Mouse (Mus musculus): Measurements from ENCODE around the gene Nphp4. TPM values are rescaled to one million over a fixed set of nuclear protein-coding genes. Genes with fewer than 3 reads are reported as not detected.
A peak's percentile ranks its signal among the peaks of the same experiment; 100 is the strongest.

Gene Nphp4
- total RNA-seq, 2 experiments from 2014 or later: 18.4 to 23.9 TPM

GRCm38 (mm10) chr4:152477466-152478223 is 1.1 kb downstream of the Nphp4 start, which contains the start of gene Kcnab2:
Gene Kcnab2, minus strand, starts transcription at chr4:152477871.
- DNase-seq (ENCODE audit: low spot score in 2 of 2): peak; percentile 100

DNA sequence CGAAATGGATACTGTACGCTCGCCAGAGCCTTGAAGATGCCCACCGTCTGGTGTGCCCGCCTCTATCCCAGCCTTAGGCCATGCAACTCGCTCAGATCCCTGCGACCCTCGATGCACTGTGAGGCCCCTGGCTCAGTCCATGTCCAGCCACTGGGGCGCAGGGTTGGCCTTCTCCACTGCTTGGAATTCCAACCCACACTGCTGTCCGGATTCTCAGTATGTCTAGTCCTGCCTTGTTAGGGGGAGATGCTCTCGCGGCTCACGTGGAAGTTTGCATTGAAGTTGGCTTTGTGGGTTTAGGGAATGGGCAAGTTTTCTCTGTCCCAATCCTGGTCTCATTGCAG is 1.7 kb downstream of the Nphp4 start:
- DNase-seq (ENCODE audit: low spot score in 2 of 2): no peak

GRCm38 (mm10) chr4:152480426-152480825 is 3.9 kb downstream of the Nphp4 start:
- peak in 1 of 2 experiments; percentile 45 for DNase-seq (ENCODE audit: low spot score in 2 of 2)

- no peak for DNase-seq (ENCODE audit: low spot score in 2 of 2)
Observed at GRCm38 (mm10) chr4:152488046-152488445, 11.5 kb downstream of the Nphp4 start.

- DNase-seq (ENCODE audit: low spot score in 2 of 2): no peak
Observed at GRCm38 (mm10) chr4:152490311-152490710, 13.8 kb downstream of the Nphp4 start.

GRCm38 (mm10) chr4:152491250-152491899 is 14.9 kb downstream of the Nphp4 start:
- DNase-seq (ENCODE audit: low spot score in 2 of 2): peak; percentile 87 to 91

DNA sequence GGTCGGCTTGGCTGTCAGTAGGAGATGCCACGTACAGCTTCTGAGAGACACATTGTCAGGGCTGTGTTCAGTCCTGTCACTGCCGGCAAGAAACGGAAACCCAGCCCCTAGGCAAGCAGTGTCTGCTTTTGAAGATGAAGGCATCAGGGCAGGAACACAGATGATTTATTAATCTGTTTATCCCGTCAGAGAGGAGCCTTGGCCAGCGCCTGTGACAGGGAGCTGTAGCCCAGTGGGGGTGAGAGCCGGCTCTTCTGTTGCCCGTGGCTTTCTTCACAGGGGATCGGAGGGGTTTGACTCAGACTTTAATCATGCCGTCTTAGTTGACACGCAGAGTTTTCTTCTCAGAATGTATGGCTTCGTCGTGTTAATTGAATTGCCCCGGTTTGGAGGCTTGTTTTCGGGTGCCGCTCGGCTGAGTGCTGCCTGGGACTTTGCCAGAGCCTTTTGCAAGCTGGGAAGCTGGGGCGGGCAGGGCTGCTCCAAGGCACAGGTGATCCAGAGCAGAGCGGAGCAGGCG is 17.9 kb downstream of the Nphp4 start:
- DNase-seq (ENCODE audit: low spot score in 2 of 2): peak in 1 of 2 experiments; percentile 39

DNA sequence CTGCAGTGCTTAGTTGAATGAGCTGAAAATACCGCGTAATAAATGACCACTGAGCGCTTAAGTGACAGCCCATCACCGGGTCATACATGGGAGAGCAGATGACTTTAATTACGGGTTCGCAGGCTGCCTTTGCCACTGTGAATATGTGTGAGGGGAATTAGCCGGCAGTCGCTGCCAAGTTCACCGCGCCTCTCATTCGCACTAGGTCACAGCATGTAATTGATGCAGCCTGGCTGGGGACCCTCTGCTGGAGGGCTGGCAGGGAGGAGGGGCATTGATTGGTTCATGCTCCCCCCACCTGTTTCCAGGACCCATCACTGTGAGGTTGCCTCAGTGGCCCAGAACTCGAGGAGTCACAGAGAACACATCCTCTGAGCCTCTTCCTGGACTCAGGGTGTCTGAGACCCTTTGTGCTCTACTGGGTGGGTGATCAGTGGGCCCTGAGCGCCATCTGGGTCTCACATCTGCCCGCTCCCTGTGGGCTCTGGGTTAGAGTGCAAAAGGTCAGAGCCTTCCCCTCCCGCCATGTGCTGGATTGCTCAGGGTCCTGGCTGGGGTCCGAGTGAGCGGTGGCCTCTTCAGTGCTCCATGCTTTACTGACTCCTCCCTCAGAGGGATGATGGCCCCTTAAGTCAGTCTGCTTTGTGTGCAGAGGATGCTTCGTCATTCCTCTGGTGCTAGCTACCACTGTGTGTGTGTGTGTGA is 35.9 kb downstream of the Nphp4 start:
- DNase-seq (ENCODE audit: low spot score in 2 of 2): no peak

GRCm38 (mm10) chr4:152514884-152515283 is 38.4 kb downstream of the Nphp4 start:
- no peak for DNase-seq (ENCODE audit: low spot score in 2 of 2)

DNA sequence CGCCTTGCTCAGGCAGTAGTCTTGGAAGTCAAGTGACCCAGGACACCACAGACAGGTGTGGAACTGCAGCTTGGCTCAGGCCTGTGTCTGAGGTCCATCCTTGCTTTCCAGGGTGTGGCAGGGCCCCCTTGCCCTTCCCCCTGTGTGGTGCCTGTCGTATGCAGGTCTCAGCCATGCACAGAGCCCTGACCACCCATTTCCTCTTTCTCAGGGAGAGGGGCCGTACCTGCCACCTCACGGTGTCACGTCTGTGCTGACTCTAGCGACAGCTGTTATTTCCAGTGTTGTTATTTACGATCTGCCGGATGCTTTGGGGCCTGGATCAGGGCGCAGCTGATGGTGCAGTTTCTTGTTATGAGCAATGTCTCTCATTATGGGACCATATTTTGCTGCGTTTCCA is 42.6 kb downstream of the Nphp4 start:
- DNase-seq (ENCODE audit: low spot score in 2 of 2): no peak

- DNase-seq (ENCODE audit: low spot score in 2 of 2): peak; percentile 75 to 76
Observed at GRCm38 (mm10) chr4:152520083-152520482, 43.6 kb downstream of the Nphp4 start.

- DNase-seq (ENCODE audit: low spot score in 2 of 2): no peak
Observed at GRCm38 (mm10) chr4:152532872-152533271, 56.4 kb downstream of the Nphp4 start.

- no peak for DNase-seq (ENCODE audit: low spot score in 2 of 2)
Observed at GRCm38 (mm10) chr4:152539756-152540155, 63.2 kb downstream of the Nphp4 start.

DNA sequence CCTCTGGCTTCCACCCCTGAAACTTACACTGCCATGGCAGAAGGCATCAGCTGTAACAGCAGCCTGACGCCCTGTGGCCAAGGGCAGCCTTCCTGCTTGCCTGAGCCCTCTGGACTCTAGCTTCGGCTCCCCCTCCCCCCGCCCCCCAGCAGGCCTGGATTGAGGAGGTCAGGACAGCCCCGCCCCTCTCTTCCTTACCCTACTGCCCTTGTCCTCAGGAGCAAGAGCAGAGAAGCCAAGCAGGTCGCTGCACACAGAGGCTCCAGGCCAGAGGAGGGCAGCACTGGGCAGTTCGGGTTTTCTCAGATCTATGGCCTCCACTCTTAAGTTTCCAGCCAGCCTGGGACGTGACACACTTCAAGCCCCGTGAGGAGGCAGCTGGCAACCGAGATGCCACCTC is 64.7 kb downstream of the Nphp4 start:
- DNase-seq (ENCODE audit: low spot score in 2 of 2): no peak

DNA sequence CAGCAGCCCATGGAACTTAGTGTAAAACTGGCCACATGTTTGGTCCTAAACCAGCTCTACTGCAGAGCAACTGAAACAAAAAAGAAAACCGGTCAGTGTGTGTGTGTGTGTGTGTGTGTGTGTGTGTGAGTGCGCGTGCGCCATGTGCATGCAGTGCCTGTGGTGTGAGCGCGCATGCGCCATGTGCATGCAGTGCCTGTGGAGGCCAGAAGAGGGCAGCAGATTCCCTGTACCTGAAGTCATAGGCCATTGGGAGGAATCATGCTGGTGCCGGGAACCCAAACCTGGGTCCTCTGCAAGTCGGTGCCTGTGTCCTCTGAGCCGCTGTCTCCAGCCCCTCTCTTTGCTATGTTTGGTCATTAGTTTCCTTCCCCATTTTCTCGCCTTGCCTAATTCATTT is 65.9 kb downstream of the Nphp4 start:
- DNase-seq (ENCODE audit: low spot score in 2 of 2): no peak

DNA sequence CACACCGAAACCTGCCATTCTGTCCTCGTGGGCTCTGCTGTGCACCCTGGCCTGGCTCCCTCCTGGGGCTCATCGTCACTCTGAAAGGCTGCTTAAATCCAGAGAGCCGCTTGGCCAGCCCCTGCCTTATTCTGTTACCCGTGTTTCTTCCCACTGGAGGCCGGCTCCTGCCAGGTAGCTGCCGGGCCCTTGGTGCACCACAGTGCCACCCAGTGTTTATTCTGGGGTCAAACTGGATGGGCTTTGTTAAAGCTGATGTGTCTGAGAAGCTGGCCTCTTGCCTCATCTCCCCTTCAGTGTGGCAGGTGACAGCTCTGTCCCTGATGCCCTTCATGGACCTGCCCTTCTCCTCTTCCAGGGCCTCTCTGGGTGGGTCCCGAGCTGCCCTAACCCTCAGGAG is 70.0 kb downstream of the Nphp4 start:
- no peak for DNase-seq (ENCODE audit: low spot score in 2 of 2)

DNA sequence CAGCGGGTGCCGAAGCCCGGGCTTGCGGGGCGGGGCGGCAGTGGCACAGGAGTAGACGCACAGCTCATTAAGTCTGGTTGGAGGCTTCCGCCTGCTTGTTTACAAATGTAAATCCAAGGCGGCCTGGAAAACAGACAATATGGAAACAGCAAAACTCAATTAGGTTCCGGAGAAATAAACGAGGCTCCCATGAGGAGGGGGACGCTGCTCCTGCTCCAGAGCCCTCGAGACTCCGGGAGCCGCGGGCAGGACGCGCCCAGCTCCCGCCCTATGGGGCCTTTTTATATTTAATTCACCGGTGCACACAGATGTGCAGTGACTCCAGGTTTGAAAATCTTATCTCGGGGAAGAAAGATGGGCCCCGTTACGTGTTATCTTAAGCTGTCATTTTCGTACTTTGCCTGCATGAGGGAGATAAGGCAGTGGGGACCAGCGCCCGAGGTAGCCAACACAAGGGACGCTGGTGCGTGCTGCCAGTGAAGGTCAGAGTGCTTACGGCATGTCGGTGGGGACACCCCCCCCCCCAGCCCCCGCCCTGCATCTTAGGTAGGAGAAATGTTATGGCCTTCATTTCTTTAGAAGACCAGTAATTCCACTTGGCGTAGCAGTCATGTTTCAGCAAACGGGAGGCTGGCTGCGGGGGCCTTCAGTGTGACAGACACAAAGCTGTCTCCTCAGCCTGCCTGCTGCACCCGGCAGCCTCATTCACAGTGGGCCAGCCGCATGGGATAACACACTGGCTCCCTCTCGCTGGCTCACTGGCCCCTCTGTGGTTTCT is 71.6 kb downstream of the Nphp4 start:
- peak; percentile 22 to 39 for DNase-seq (ENCODE audit: low spot score in 2 of 2)

DNA sequence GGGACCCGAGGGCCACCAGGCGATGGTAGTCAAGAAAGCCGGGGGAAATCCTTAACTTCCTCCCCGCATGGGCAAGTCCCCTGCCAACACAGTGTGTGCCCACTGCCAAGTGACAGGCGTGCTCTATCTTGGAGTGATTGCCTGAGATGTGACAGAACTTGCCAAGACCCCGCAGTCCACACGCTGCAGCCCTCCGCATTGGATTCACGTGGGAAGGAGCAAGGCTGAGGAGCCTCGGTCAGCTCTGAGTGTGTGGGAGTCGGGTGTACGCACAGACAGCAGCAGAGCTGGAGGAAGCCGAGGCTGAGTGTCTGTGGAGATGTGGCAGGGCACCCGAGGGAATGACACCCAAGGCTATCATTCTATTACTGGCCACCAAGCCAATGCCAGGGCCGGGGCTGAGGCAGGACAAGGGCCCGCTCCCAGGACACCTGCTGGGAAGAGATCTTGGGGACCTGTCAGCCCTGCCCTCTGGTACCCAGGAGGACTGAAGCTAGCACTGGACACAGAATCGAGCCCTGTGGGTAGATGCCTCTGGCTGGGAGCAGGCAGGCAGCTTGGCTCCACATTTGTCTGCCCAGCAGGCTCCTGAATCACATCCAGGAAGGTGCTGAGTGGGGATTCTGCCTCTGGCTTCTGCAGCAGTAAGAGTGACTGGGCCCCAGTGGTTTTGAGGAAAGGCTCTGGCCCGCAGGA is 73.1 kb downstream of the Nphp4 start:
- DNase-seq (ENCODE audit: low spot score in 2 of 2): peak in 1 of 2 experiments; percentile 61

DNA sequence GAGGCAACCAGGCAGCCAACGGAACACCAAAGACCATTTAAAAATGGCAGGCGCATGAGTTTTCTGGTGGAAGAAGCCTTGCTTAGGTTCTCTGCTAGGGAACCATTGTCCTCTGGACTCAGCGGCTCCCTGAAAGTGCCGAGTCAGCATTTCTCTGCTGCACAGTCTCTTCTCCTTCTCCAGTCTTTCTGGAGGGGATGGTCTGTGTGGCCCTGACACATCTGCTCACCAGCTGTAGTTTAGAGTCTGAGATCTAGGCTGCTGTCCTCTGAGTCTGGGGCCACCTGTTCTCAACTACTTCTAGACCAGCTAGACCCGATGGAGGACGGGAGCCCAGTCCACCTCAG is 73.7 kb downstream of the Nphp4 start:
- no peak for DNase-seq (ENCODE audit: low spot score in 2 of 2)

DNA sequence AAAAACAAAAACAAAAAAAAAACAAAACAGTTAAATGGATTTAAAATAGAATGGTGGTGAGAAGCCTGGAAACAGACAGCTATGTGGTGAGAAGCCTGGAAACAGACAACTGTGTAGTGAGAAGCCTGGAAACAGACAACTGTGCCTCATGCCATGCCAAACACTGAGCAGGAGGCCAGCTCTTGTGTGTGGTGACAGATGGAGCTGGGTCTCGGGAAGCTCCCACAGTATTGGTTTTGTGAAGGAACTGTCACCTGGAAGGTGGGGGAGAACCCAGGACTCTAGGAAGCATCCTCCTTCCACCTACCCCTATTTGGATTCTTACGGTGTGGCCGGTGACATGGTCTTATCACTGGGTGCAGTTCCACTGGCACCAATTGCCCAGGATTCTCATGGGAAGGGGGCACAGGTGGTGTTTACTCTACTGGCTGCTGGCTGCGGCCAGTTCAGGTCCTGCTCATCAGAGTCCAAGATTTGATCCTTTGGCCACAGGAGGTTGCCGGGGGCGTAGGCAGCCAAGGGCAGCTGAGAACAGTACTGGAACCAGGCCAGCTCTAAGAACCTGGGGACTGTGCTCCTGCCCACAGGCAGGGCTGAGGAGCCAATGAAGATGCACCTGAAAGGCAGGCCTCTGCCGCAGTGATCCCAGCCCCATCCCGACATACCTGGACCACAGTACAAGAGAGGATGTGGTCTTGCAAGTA is 77.2 kb downstream of the Nphp4 start:
- no peak for DNase-seq (ENCODE audit: low spot score in 2 of 2)

Data from left cerebral cortex, adult 18-20 months (tissue).